Mouse (Mus musculus) bone marrow, adult 2 months (tissue): ENCODE results near the gene Epha3.

Experiments used
- CTCF ChIP-seq: fragments of 200-500 bp; IDR thresholded peaks from 2 replicates; pipeline ENCODE4 v1.5.1; 2011; ENCODE audit warnings: low read length, control low read depth; ENCODE audit not compliant: control insufficient read depth, insufficient read depth
- POLR2A ChIP-seq: fragments of 200-500 bp; IDR thresholded peaks from 2 replicates; pipeline ENCODE4 v1.6.1; 2011; ENCODE audit warnings: low read depth, mild to moderate bottlenecking, control low read depth, low read length, borderline replicate concordance; ENCODE audit not compliant: control insufficient read depth

DNA sequence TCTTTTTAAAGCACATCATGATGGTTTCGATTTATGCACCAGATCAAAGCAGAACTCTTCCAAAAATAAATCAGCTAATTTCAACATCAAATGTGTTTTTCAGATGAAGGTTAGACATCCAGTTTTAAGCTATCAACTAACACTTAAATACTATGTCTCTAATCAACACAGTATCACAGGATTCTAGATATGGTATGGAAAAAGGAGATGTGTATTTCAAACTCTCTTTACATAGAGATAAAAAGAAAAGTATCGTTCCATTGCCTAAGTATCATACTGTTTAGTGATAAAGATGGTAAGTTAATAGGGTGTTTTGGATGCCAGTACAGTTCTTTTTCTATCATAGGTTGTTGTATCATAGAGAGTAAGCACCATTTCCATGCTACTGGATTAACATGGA is 353.9 kb downstream of the Epha3 start:
- no peak for TF ChIP-seq CTCF
- no peak for TF ChIP-seq POLR2A
